Mouse (Mus musculus) kidney, adult 2 months (tissue): ENCODE measurements at regions not wholly inside any gene's neighbourhood (a gene's known extent, or its start where the extent isn't known, plus 50 kb on each side); places are given as distances from the start of the nearest gene placed in this dataset.

Experiments used
- CTCF ChIP-seq: fragments of 200-500 bp; conservative IDR thresholded peaks from 2 replicates; pipeline ENCODE4 v1.5.1; 2011; ENCODE audit warnings: low read depth, mild to moderate bottlenecking, control low read depth, low read length, moderate library complexity, mixed read lengths; ENCODE audit not compliant: insufficient read depth, insufficient read length
- POLR2A ChIP-seq: fragments of 200-500 bp; IDR thresholded peaks from one replicate; pipeline ENCODE4 v1.6.1; 2011; ENCODE audit warnings: low read depth, low read length, control low read depth

- TF ChIP-seq POLR2A: no peak
- TF ChIP-seq CTCF: no peak
These were observed 414.2 kb upstream of the Slc5a7 start for GRCm38 (mm10) chr17:54713026-54713425.
